Mouse (Mus musculus): ENCODE data around the gene Capn7. TPM values are rescaled to one million over a fixed set of nuclear protein-coding genes. Genes with fewer than 3 reads are reported as not detected.
A peak's percentile ranks its signal among the peaks of the same experiment; 100 is the strongest.

Gene Capn7
- 38.1 and 46.0 TPM in 2 replicates for polyA plus RNA-seq (2011; ENCODE audit: insufficient read length, low read depth, missing spikeins)

DNA sequence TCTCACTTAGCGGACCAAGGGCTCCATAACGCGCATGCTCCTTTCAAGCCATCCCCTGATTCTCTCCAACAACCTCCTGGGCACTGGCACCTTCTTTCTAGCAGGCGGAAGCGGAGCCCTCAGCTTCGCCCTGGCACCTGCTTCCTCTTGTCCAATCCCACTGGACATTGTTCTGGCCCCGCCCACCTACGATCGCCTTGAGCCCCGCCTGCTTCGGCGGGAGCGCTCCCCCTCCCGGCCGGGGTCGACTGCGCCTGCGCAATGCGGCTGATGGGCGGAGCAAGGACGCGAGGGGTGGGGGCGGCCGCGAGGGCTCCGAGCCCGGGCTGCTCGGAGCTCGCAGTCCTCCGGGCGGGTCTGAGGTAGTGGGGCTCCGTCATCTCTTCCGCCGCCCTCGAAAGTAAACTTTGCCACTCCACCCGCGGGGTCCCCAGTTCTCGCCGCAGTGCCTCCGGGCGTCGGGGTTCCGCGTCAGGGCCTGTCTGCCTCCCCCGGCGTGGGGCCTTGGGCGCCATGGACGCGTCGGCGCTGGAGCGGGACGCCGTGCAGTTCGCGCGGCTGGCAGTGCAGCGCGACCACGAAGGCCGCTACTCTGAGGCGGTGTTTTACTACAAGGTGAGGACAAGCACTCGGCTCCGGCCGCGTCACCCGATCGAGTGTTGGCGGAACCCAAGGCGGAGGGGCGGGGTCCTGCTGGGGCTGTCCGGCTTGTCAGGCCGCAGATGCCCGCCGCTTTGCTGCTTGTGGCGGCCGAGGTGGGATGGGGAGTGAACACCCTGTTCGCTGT is at the start of gene Capn7:
TSS of gene Capn7 (plus strand) at position 270 of the 787 bp plus-strand sequence.
- Histone ChIP-seq H3K4me3 (ENCODE audit: insufficient read depth, low read length) (peak within 1 kb of the TSS; percentile 71), H3K27ac (ENCODE audit: insufficient read depth, low read length) (peak within 1 kb of the TSS; percentile 57), H3K4me1 (ENCODE audit: control insufficient read depth, insufficient read depth, low read length) (no peaks in the 10 kb centered on the region)
- peak; percentile 86 for TF ChIP-seq POLR2A (IDR thresholded peaks at IDR 0.05; ENCODE audit: low read depth, low read length)
- TF ChIP-seq CTCF (IDR thresholded peaks at IDR 0.05; ENCODE audit: borderline replicate concordance, insufficient read depth, low read length) = no peak

GRCm38 (mm10) chr14:31313192-31313591 is 23.2 kb upstream of the Capn7 start:
- no peak for TF ChIP-seq CTCF (IDR thresholded peaks at IDR 0.05; ENCODE audit: borderline replicate concordance, insufficient read depth, low read length)
- TF ChIP-seq POLR2A (IDR thresholded peaks at IDR 0.05; ENCODE audit: low read depth, low read length) = no peak
- Histone ChIP-seq H3K4me1 (ENCODE audit: control insufficient read depth, insufficient read depth, low read length) (no peaks in the 10 kb centered on the region), H3K4me3 (ENCODE audit: insufficient read depth, low read length) (no peak overlapping the region), H3K27ac (ENCODE audit: insufficient read depth, low read length) (no peak overlapping the region)

DNA sequence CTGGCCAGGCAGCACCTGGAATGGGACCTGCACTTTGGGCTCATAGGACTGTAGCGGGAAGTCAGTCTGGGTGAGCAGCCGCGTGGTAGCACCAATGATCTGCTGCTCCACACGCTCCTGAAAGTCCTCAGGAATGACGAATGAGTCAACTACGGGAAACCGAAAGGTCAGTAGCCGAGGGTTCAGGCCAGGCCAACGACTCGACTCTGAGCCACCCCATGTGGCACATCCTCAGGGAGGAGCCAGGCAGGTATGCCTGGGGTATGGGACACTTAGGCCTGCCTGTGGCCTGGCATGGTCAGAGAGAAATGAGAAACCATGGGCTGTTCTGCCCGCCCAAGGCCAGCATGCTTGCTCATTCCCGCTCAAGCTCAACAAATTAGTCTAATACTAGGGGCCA is 19.8 kb upstream of the Capn7 start:
- no peak overlapping the region for H3K27ac ChIP-seq (ENCODE audit: insufficient read depth, low read length)
- H3K4me3 ChIP-seq (ENCODE audit: insufficient read depth, low read length) = no peak overlapping the region
- H3K4me1 ChIP-seq (ENCODE audit: control insufficient read depth, insufficient read depth, low read length) = no peaks in the 10 kb centered on the region
- TF ChIP-seq POLR2A (IDR thresholded peaks at IDR 0.05; ENCODE audit: low read depth, low read length) (no peak), CTCF (IDR thresholded peaks at IDR 0.05; ENCODE audit: borderline replicate concordance, insufficient read depth, low read length) (no peak)

DNA sequence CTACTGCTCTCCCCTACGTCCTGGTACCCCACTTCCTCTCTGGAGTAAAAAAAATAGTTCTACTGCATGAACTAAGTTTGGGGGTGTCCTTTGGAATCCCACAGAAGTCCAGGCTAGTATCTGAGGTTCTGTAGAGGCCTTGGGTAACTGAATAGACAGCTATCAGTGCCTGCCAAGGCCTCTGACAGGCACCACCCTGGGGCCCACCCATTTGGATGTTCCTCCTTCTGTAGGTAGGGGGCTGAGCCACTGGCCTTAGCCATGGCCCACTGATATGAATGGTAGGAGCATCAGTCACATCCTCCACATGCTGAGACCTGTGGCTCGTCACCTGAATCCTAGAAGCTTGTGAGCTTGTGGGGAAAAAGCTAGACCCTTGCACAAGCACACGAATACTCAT is 18.7 kb upstream of the Capn7 start:
- Histone ChIP-seq H3K4me1 (ENCODE audit: control insufficient read depth, insufficient read depth, low read length) (no peaks in the 10 kb centered on the region), H3K4me3 (ENCODE audit: insufficient read depth, low read length) (no peak overlapping the region), H3K27ac (ENCODE audit: insufficient read depth, low read length) (no peak overlapping the region)
- TF ChIP-seq POLR2A (IDR thresholded peaks at IDR 0.05; ENCODE audit: low read depth, low read length) = no peak
- no peak for TF ChIP-seq CTCF (IDR thresholded peaks at IDR 0.05; ENCODE audit: borderline replicate concordance, insufficient read depth, low read length)

GRCm38 (mm10) chr14:31319546-31319945 is 16.9 kb upstream of the Capn7 start:
- no peaks in the 10 kb centered on the region for H3K4me1 ChIP-seq (ENCODE audit: control insufficient read depth, insufficient read depth, low read length)
- TF ChIP-seq POLR2A (IDR thresholded peaks at IDR 0.05; ENCODE audit: low read depth, low read length) (no peak), CTCF (IDR thresholded peaks at IDR 0.05; ENCODE audit: borderline replicate concordance, insufficient read depth, low read length) (no peak)
- H3K4me3 ChIP-seq (ENCODE audit: insufficient read depth, low read length) = no peak overlapping the region
- no peak overlapping the region for H3K27ac ChIP-seq (ENCODE audit: insufficient read depth, low read length)

- no peak overlapping the region for H3K27ac ChIP-seq (ENCODE audit: insufficient read depth, low read length)
- H3K4me3 ChIP-seq (ENCODE audit: insufficient read depth, low read length) = no peak overlapping the region
- no peaks in the 10 kb centered on the region for H3K4me1 ChIP-seq (ENCODE audit: control insufficient read depth, insufficient read depth, low read length)
- TF ChIP-seq CTCF (IDR thresholded peaks at IDR 0.05; ENCODE audit: borderline replicate concordance, insufficient read depth, low read length) = no peak
- TF ChIP-seq POLR2A (IDR thresholded peaks at IDR 0.05; ENCODE audit: low read depth, low read length) = no peak
These were observed 15.3 kb upstream of the Capn7 start for GRCm38 (mm10) chr14:31321181-31321580.

DNA sequence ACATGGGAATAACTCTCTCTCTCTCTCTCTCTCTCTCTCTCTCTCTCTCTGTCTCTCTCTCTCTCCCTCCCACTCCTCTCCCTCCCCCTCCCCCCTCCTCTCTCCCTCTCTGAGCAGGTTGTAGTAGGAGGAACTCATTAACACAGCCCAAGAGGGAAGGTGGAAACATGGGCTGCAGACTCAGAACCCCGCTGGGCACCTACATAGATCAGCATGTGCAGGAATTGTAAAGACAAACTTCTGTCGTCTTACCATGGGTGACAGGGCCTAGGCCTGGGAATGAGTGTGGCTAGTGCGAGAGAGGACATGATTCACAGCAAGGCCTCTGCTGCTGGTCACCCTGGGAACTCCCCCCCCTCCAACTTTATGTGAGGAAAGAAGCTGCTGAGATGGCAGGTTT is 14.2 kb upstream of the Capn7 start:
- Histone ChIP-seq H3K4me3 (ENCODE audit: insufficient read depth, low read length) (no peak overlapping the region), H3K27ac (ENCODE audit: insufficient read depth, low read length) (no peak overlapping the region), H3K4me1 (ENCODE audit: control insufficient read depth, insufficient read depth, low read length) (no peaks in the 10 kb centered on the region)
- TF ChIP-seq POLR2A (IDR thresholded peaks at IDR 0.05; ENCODE audit: low read depth, low read length) = no peak
- TF ChIP-seq CTCF (IDR thresholded peaks at IDR 0.05; ENCODE audit: borderline replicate concordance, insufficient read depth, low read length) = no peak

DNA sequence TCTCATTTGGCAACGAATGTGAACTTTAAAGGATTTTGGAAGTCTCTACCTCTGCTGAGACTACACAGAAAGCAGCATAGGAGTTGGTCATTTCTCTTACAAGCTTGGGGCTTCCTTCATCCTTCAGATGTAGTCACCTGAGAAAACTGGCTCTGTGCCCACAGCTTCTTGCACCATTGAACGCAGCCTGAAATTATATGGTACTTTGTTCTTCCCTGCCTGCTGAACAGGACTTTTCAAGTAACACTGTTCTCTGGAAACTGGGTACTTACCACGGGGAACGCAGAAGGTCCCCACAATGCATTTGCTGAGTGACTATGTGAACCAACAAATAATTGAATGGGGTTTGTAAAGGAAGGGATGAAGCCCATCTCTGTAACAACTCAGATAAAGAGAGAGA is 13.2 kb upstream of the Capn7 start:
- Histone ChIP-seq H3K4me1 (ENCODE audit: control insufficient read depth, insufficient read depth, low read length) (no peaks in the 10 kb centered on the region), H3K27ac (ENCODE audit: insufficient read depth, low read length) (no peak overlapping the region), H3K4me3 (ENCODE audit: insufficient read depth, low read length) (peak overlapping the region; percentile 29; the same call in 1 of the 2 replicates)
- no peak for TF ChIP-seq POLR2A (IDR thresholded peaks at IDR 0.05; ENCODE audit: low read depth, low read length)
- no peak for TF ChIP-seq CTCF (IDR thresholded peaks at IDR 0.05; ENCODE audit: borderline replicate concordance, insufficient read depth, low read length)

- H3K27ac ChIP-seq (ENCODE audit: insufficient read depth, low read length) = no peak within 1 kb of the TSS
- H3K4me1 ChIP-seq (ENCODE audit: control insufficient read depth, insufficient read depth, low read length) = no peaks in the 10 kb centered on the region
- TF ChIP-seq CTCF (IDR thresholded peaks at IDR 0.05; ENCODE audit: borderline replicate concordance, insufficient read depth, low read length) (no peak), POLR2A (IDR thresholded peaks at IDR 0.05; ENCODE audit: low read depth, low read length) (peak; percentile 51)
- peak within 1 kb of the TSS; percentile 29 for H3K4me3 ChIP-seq (ENCODE audit: insufficient read depth, low read length)
These were observed 12.3 kb upstream of the Capn7 start, which contains the start of gene Dnah1 for GRCm38 (mm10) chr14:31323849-31324792. Dnah1 (minus strand) TSS chr14:31323896.
